Mouse (Mus musculus) brain, embryonic 14.5 days (tissue): Measurements from ENCODE around the gene Ttc8. TPM values are rescaled to one million over a fixed set of nuclear protein-coding genes. Genes with fewer than 3 reads are reported as not detected.
"Not testable (repeated sequence)": the region's sequence is repeated elsewhere in the genome, so short reads cannot be mapped to it uniquely, and the experiment has no call there.

Experiments used
- DNase-seq: peaks from one replicate; pipeline ENCODE4 v3.0.0-alpha.2; 2011; ENCODE audit warnings: low read depth
- CTCF ChIP-seq: fragments of 200-500 bp; IDR thresholded peaks from 2 replicates; pipeline ENCODE4 v1.5.1; 2012; ENCODE audit warnings: inconsistent platforms, mild to moderate bottlenecking, moderate library complexity, borderline replicate concordance; ENCODE audit not compliant: insufficient read depth, insufficient read length; ENCODE audit errors: extremely low read depth
- POLR2A ChIP-seq: fragments of 200-500 bp; IDR thresholded peaks from 2 replicates; pipeline ENCODE4 v1.6.1; 2012; ENCODE audit warnings: mild to moderate bottlenecking, inconsistent platforms, borderline replicate concordance; ENCODE audit not compliant: poor library complexity, insufficient read depth, insufficient read length, severe bottlenecking; ENCODE audit errors: extremely low read depth
- polyA plus RNA-seq: library from polyadenylated mRNA; depleted of rRNA; stranded (reverse); fragments of >200 nt; gene quantifications from 2 replicates; pipeline ENCODE4 v1.2.3, GENCODE M21; 2012

Ttc8 gene
- polyA plus RNA-seq, 1 experiment, result 38.6 TPM

GRCm38 (mm10) chr12:98931174-98931573 is 10.8 kb downstream of the Ttc8 start:
- DNase-seq, result peak; percentile 42
- TF ChIP-seq CTCF (no peak), POLR2A (no peak)

GRCm38 (mm10) chr12:98932441-98932840 is 12.1 kb downstream of the Ttc8 start:
- TF ChIP-seq CTCF, result no peak
- TF ChIP-seq POLR2A, result no peak
- no peak for DNase-seq

GRCm38 (mm10) chr12:98932856-98933255 is 12.5 kb downstream of the Ttc8 start:
- DNase-seq, result no peak
- TF ChIP-seq CTCF, result no peak
- TF ChIP-seq POLR2A, result no peak

GRCm38 (mm10) chr12:98951295-98951694 is 30.9 kb downstream of the Ttc8 start:
- DNase-seq, result not testable (repeated sequence)

GRCm38 (mm10) chr12:98956951-98957350 is 36.6 kb downstream of the Ttc8 start:
- TF ChIP-seq CTCF, result no peak
- no peak for TF ChIP-seq POLR2A

GRCm38 (mm10) chr12:98957455-98957854 is 37.1 kb downstream of the Ttc8 start:
- TF ChIP-seq CTCF (no peak), POLR2A (no peak)
- no peak for DNase-seq

More at GRCm38 (mm10) chr12:98956951-98957350, 36.6 kb downstream of the Ttc8 start:
- no peak for DNase-seq

GRCm38 (mm10) chr12:98961008-98961407 is 40.6 kb downstream of the Ttc8 start:
- no peak for TF ChIP-seq CTCF
- no peak for TF ChIP-seq POLR2A
- peak; percentile 46 for DNase-seq

- TF ChIP-seq POLR2A (no peak), CTCF (no peak)
- peak; percentile 76 for DNase-seq
These were observed 41.0 kb downstream of the Ttc8 start for GRCm38 (mm10) chr12:98961415-98961814.

- peak; percentile 53 for DNase-seq
- no peak for TF ChIP-seq POLR2A
- no peak for TF ChIP-seq CTCF
These were observed 45.2 kb downstream of the Ttc8 start for GRCm38 (mm10) chr12:98965441-98966135.

GRCm38 (mm10) chr12:98972291-98972690 is 51.9 kb downstream of the Ttc8 start:
- TF ChIP-seq POLR2A, result no peak
- DNase-seq, result peak; percentile 7

GRCm38 (mm10) chr12:98973461-98973860 is 53.1 kb downstream of the Ttc8 start:
- no peak for DNase-seq
- TF ChIP-seq CTCF (no peak), POLR2A (no peak)

GRCm38 (mm10) chr12:98974157-98974804 is 53.9 kb downstream of the Ttc8 start:
- DNase-seq, result peak; percentile 80

More at GRCm38 (mm10) chr12:98974157-98974804, 53.9 kb downstream of the Ttc8 start:
- TF ChIP-seq CTCF (no peak), POLR2A (no peak)
